Mouse (Mus musculus) heart, postnatal 0 days (tissue): ENCODE measurements around the gene Pak7. TPM values are rescaled to one million over a fixed set of nuclear protein-coding genes. Genes with fewer than 3 reads are reported as not detected.

Source experiments
- ATAC-seq: fragments of 200-750 bp; cut with Nextera tagmentation; 2 replicates; pipeline ENCODE4 v1.8.0; 2017; ENCODE audit warnings: low read depth, moderate number of reproducible peaks, moderate library complexity; ENCODE audit not compliant: insufficient read depth
- DNase-seq: peaks from one replicate; pipeline ENCODE4 v3.0.0-alpha.2; 2016; ENCODE audit warnings: low spot score
- H3K27ac ChIP-seq: fragments of 300-500 bp; sonication (generic); 2 replicates; pipeline ENCODE4 v1.5.1; 2014; ENCODE audit warnings: low read depth, mild to moderate bottlenecking
- H3K27me3 ChIP-seq: fragments of 300-500 bp; sonication (generic); 2 replicates; pipeline ENCODE4 v1.6.1; 2014; ENCODE audit warnings: low read length, mixed read lengths; ENCODE audit not compliant: control insufficient read depth, insufficient read depth
- H3K36me3 ChIP-seq: fragments of 300-500 bp; sonication (generic); replicated peaks from 2 replicates; pipeline ENCODE4 v1.6.1; 2014; ENCODE audit warnings: low read length, mixed read lengths; ENCODE audit not compliant: control insufficient read depth, insufficient read depth
- H3K4me1 ChIP-seq: fragments of 300-500 bp; sonication (generic); 2 replicates; pipeline ENCODE4 v1.6.1; 2014; ENCODE audit warnings: antibody characterized with exemption; ENCODE audit not compliant: control insufficient read depth, insufficient read depth
- H3K4me2 ChIP-seq: fragments of 300-500 bp; sonication (generic); 2 replicates; pipeline ENCODE4 v1.6.1; 2014; ENCODE audit warnings: low read depth, mild to moderate bottlenecking, low read length, moderate library complexity
- H3K4me3 ChIP-seq: fragments of 300-500 bp; sonication (generic); 2 replicates; pipeline ENCODE4 v1.5.1; 2014; ENCODE audit warnings: low read depth, low read length
- H3K9ac ChIP-seq: fragments of 300-500 bp; sonication (generic); replicated peaks from 2 replicates; pipeline ENCODE4 v1.6.1; 2014; ENCODE audit warnings: low read depth, low read length, mixed read lengths
- H3K9me3 ChIP-seq: fragments of 300-500 bp; sonication (generic); replicated peaks from 2 replicates; pipeline ENCODE4 v1.6.1; 2016; ENCODE audit warnings: low read length; ENCODE audit not compliant: control insufficient read depth
- CTCF ChIP-seq: IDR thresholded peaks from 2 replicates; pipeline ENCODE4 v1.5.1; 2016; ENCODE audit warnings: antibody characterized with exemption, control low read depth, low read depth
- EP300 ChIP-seq: IDR thresholded peaks from 2 replicates; pipeline ENCODE4 v1.6.1; 2016; ENCODE audit warnings: antibody characterized with exemption, low read depth
- WGBS: fragments of 180-500 bp; shearing (Covaris S2); extraction: QIAGEN DNeasy Blood & Tissue Kit; methylation state at CpG from one replicate; pipeline ENCODE4 v1.1.7; 2014; 5-methylcytosine and 5-hydroxymethylcytosine counted together
- polyA plus RNA-seq: library from polyadenylated mRNA; unstranded; fragments of >200 nt; fragmentation: Nextera tagmentation; extraction: Ambion mirVana; gene quantifications from 2 replicates; pipeline ENCODE4 v1.2.1, GENCODE M21; 2015
- total RNA-seq: library from RNA; depleted of rRNA; stranded (reverse); fragments of >200 nt; gene quantifications from 2 replicates; pipeline ENCODE4 v1.2.3, GENCODE M21; 2014; ENCODE audit warnings: low replicate concordance

Gene Pak7
- total and polyA plus RNA-seq, 2 experiments from 2014 or later = 0.14 TPM; not detected in 1

DNA sequence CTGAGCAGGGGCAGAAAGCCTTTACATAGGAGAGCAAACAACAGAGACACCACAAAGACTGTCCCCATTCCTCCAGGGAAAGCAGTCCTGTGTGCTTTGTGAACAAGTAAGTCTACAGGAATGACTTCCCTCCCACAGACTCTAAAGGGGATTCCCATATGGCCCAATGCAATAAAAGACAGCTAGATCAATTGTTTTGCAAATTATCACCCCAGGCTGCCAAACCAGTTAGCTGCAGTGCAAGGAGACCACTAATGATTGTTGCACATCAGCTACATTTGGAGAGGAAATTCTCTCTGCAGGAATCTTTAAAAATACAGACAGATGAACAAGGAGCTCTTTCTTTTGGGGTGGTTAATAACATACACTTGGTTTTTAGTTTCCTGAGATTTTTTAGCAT, 280.2 kb downstream of the Pak7 start:
- no peak overlapping the region for H3K27ac ChIP-seq
- H3K36me3 ChIP-seq = no peaks in the 10 kb centered on the region
- no peak overlapping the region for H3K9ac ChIP-seq
- H3K9me3 ChIP-seq = no peaks in the 10 kb centered on the region
- DNase-seq (no peak), ATAC-seq (no peak)
- no peaks in the 10 kb centered on the region for H3K4me1 ChIP-seq
- H3K4me2 ChIP-seq = no peak overlapping the region
- TF ChIP-seq EP300 = no peak
- no peak for TF ChIP-seq CTCF
- H3K27me3 ChIP-seq = no peaks in the 10 kb centered on the region
- no peak overlapping the region for H3K4me3 ChIP-seq

DNA sequence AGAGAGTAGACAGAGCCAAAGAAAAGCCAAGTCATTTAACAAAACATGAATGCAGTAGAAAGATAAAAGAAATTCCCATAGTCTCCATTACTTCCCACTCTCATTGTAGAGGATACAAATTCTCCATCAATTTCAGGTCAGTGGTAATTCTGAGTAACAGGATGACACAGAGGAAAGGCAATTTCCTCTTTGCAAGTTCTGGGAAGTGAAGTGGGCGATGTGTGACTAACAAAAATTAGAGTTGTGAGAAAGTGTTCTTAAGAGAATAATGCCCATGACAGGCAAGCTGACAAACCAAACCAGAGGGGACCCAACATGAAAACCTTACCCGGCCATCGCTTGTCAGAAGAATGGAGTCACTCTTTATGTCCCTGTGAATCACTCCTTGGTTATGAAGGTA, 290.6 kb downstream of the Pak7 start:
- Histone ChIP-seq H3K9me3 (no peaks in the 10 kb centered on the region), H3K4me1 (no peaks in the 10 kb centered on the region), H3K4me3 (no peak overlapping the region), H3K27ac (no peak overlapping the region), H3K27me3 (no peaks in the 10 kb centered on the region), H3K9ac (no peak overlapping the region), H3K36me3 (no peaks in the 10 kb centered on the region), H3K4me2 (no peak overlapping the region)
- TF ChIP-seq EP300 (no peak), CTCF (no peak)
- 78% methylated on average over 3 of the region's 3 CpGs for WGBS
- DNase-seq (no peak), ATAC-seq (no peak)

DNA sequence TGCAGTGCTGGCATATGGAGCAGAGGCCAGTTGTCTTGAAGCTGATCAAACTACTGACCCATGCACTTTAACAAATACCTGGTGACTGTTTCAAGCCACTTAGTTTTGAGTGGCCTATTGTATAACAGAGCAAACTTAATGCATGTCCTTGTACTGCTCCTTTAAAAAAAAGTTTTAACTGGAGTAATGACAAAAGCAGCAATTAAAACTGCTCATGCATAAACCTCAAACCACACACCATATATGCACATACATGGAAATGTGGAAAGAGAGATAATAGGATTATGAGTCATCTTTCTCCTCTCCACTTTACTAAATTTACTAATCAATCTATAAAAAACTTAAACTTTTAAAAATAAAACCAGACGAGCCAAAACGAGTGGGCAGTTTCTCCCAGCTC, 291.8 kb downstream of the Pak7 start:
- no peak for ATAC-seq
- TF ChIP-seq CTCF (no peak), EP300 (no peak)
- H3K27ac ChIP-seq = no peak overlapping the region
- H3K9ac ChIP-seq = no peak overlapping the region
- no peak overlapping the region for H3K4me2 ChIP-seq
- H3K36me3 ChIP-seq = no peaks in the 10 kb centered on the region
- no peaks in the 10 kb centered on the region for H3K9me3 ChIP-seq
- WGBS = 39% methylated on average over 2 of the region's 2 CpGs
- DNase-seq = no peak
- H3K4me3 ChIP-seq = no peak overlapping the region
- no peaks in the 10 kb centered on the region for H3K27me3 ChIP-seq
- H3K4me1 ChIP-seq = no peaks in the 10 kb centered on the region

DNA sequence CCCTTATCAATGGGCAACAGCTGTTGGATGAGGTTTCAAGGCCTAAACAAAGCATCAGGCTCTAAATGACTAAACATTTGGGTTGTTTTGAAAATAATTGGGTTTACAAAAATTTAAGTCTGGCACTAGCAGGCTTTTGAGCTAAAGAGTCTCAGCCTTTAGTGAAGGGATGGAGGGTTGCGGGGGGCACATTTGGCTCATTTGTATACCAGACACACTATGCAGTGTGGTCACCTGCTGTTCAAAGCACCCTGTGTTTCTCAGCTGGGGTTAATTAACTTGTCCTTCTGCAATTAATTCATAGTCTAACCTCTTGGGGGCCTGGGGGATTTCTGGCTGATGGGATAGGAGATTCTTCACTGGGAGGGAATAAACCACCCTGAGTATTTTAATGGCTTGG, 323.4 kb downstream of the Pak7 start:
- DNase-seq (no peak), ATAC-seq (no peak)
- Histone ChIP-seq H3K27ac (no peak overlapping the region), H3K4me3 (no peak overlapping the region), H3K9me3 (no peaks in the 10 kb centered on the region), H3K36me3 (no peaks in the 10 kb centered on the region), H3K4me1 (no peaks in the 10 kb centered on the region), H3K4me2 (no peak overlapping the region), H3K27me3 (peaks cover 20% of the 10 kb centered on the region), H3K9ac (no peak overlapping the region)
- TF ChIP-seq CTCF (no peak), EP300 (no peak)
- WGBS = 96% methylated on average over 1 of the region's 1 CpGs

DNA sequence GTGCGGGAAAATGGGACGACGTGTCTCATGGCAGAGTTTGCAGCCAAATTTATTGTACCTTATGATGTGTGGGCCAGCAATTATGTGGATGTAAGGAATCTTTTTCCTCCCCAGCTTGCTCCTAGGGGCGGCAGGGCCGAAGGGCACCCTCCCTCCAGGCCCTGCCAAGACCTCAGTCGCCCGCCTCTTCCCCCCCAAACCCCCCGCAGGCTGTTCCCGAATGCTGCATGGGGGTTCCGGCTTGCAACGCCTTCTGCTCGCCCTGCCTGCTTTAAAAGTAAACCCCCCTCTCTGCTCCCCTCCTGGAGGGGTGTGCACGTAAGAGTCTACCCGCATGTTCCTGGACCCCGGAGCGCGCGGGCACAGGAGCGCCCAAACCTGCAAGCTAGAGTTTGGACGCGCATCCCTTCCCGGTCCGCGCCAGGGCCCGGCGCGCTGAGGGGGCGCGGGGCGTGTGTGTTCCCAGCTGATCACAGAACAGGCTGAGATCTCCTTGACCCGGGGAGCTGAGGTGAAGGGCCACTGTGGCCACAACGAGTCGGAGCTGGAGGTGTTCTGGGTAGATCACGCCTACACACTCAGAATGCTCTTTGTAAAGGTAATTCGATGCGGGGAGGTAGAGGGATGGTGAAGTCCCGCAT, 328.6 kb downstream of the Pak7 start:
- DNase-seq (no peak), ATAC-seq (no peak; the same call in 1 of the 2 replicates)
- H3K27ac ChIP-seq = no peak overlapping the region
- TF ChIP-seq CTCF = no peak
- TF ChIP-seq EP300 = no peak
- no peaks in the 10 kb centered on the region for H3K4me1 ChIP-seq
- H3K27me3 ChIP-seq = peaks cover 46% of the 10 kb centered on the region
- no peak overlapping the region for H3K4me3 ChIP-seq
- no peak overlapping the region for H3K4me2 ChIP-seq
- no peaks in the 10 kb centered on the region for H3K9me3 ChIP-seq
- WGBS = 2% methylated on average over 37 of the region's 37 CpGs
- no peaks in the 10 kb centered on the region for H3K36me3 ChIP-seq
- no peak overlapping the region for H3K9ac ChIP-seq

DNA sequence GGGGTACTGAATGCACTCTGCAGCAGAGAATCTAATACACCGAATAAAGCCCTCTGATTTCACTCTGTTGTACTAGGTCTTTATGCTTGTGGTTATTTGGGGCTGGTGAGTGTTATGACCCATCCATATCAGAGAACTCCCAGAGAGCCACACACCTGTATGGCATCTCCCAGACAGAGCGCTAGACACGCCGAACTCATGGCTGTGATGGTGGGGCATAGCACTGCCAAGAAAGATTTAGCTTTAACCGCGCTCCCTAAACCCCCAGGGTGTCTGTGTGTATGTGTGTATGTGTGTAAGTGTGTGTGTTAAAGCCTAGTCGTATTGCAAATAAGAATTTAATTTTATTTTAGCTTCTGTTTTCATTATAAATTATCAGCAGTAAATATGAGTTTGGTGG, 329.4 kb downstream of the Pak7 start:
- no peak overlapping the region for H3K4me2 ChIP-seq
- 8% methylated on average over 7 of the region's 7 CpGs for WGBS
- peaks cover 46% of the 10 kb centered on the region for H3K27me3 ChIP-seq
- no peak for TF ChIP-seq EP300
- TF ChIP-seq CTCF = no peak
- no peaks in the 10 kb centered on the region for H3K9me3 ChIP-seq
- no peak overlapping the region for H3K9ac ChIP-seq
- DNase-seq = no peak
- H3K27ac ChIP-seq = no peak overlapping the region
- H3K36me3 ChIP-seq = no peaks in the 10 kb centered on the region
- H3K4me3 ChIP-seq = no peak overlapping the region
- no peak for ATAC-seq
- no peaks in the 10 kb centered on the region for H3K4me1 ChIP-seq
